Mouse (Mus musculus) adrenal gland, adult 18-20 months (tissue): ENCODE measurements around the gene Nktr. TPM values are rescaled to one million over a fixed set of nuclear protein-coding genes. Genes with fewer than 3 reads are reported as not detected.

Experiments
- DNase-seq, 2 experiments: peaks; one replicate each; pipeline ENCODE4 v3.0.0; 2021 to 2022; ENCODE audit warnings: low spot score in 2 of 2
- total RNA-seq, 2 experiments: library from RNA; stranded (reverse); gene quantifications; 1 replicate in 1 of 2; 2 replicates in 1 of 2; pipeline ENCODE4 v1.2.3; 2021

Gene Nktr
- total RNA-seq, 2 experiments from 2014 or later = 61.9 to 62.7 TPM

DNA sequence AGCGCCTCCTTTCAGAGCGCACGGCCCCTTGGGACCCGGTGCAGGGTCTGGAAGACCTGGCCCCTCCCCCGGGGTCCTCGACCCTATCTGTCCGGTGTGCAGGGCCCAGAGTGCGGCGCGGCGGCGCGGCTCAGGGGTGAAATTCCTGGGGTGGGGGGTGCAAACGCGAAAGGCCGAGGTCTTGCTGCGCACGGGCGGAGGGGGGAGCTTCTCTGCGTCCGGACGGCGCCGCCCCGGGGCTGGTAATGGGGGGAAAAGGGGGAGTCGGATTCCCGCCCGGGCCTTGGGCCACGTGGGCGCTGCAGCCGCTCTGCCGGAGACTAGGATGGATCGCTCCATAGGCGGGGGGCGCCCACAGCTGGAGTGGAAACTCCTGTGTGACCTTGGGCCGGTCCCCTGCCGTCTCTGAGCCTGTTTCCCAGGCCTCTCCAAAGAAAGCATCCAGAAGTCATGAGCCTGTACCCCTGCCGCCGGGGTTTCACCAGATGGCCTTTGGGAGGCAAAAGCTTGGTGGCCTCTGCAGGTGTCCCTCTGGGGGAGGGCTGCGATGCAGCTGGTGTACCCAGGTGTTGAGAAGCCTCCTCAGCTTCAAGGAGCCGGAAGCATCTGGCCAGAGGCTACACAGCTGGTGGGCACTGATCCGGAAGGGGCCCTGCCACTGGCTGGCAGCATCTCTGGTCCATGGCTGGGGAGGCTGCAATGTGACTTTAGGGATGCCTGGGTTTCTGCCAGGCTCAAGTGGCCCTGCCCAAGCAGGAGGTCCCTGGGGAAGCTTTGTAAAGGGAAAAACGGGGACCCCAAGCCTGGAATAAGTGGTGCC is 41.5 kb downstream of the Nktr start:
- DNase-seq = peak; percentile 60 to 64

DNA sequence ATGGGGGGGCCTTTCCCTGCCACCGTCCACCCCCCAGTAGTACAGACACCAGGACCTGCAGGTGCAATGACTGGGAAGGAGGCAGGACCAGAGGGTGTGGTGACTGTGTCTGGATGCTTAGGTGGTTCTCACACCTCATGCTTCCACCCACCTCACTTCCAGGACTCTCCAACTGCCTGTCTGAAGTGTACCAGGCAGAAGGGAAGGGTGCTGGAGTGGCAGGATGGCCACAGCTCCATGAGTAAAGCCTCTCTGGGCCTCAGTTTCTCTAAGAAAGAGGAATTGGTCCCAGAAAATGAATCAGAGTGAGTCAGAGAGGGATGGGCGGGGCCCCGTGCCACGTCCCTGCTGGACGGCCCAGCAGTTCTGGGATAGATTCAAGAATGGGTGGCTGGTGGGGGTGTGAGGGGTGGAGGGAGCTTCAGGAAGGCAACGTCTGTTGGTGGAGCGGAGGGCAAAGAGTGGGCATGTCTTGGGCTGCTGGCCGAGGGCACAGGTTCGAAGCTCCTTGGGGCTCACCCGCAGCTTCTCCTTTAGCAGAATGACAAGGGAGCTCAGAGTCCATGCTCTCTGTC is 42.2 kb downstream of the Nktr start:
- peak in 1 of 2 experiments; percentile 31 for DNase-seq

DNA sequence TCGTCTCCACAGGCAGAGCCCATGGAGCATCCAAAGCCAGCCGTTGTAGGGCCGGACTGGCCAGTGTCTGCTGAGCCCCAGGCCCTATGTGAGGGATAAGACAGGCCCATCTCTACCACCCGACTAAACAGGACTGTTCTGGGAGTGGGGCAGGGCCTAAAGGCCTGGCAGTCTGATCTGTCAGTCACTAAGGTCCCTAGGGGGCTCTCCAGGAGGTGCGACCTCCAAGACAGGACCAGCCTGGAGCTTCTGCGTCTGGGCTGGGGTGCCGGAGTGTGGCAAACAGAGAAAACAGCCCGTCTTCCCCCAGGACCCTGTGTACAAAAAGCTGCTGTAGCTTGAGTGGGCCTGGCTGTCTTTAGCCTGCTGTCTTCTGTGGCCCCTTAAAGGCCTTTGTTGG is 42.8 kb downstream of the Nktr start:
- DNase-seq = peak in 1 of 2 experiments; percentile 22

DNA sequence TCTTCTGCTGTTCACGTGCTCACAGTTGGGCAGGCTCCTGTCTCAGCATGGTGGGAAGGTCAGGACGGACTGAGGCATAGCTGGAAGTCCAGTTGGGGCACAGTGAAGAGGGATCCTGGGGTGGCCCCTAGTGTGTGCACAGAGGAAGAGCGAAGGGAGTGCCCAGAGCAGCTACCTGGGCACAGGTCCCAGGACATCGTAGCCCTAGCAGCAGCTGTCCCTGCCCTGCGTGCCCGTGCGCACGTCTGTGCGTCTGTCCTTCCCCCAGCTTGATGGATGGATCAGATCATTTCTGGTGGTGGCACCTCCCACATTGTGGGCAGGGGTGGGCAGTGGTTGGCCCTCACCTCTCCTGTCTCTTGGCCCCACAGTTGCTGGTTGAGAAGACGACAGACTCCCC is 43.3 kb downstream of the Nktr start:
- peak in 1 of 2 experiments; percentile 22 for DNase-seq

DNA sequence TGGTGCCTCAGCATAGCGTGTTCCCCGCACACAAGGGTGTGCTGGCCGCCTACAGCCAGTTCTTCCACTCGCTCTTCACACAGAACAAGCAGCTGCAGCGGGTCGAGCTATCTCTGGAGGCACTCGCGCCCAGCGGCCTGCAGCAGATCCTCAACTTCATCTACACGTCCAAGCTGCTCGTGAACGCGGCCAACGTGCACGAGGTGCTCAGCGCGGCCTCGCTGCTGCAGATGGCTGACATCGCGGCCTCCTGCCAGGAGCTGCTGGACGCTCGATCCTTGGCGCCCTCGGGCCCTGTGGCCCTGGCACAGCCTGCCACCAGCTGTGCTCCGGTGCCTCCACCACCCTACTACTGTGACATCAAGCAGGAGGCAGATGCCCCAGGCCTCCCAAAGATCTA is 43.8 kb downstream of the Nktr start:
- DNase-seq = peak in 1 of 2 experiments; percentile 20

DNA sequence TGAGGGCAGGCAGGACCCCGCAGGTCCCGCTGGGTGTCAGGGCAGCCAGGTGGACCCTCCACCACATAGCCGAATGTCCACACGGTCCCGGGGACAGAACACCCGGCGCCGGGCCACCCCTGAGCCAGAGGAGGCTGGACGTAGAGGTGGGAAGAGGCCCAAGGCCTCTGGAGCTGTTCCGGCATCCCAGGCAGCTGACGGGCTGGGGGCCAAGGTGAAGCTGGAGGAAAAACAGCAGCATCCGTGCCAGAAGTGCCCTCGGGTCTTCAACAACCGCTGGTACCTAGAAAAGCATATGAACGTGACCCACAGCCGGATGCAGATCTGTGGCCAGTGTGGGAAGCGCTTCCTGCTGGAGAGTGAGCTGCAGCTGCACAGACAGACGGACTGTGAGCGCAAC is 44.7 kb downstream of the Nktr start:
- no peak for DNase-seq

DNA sequence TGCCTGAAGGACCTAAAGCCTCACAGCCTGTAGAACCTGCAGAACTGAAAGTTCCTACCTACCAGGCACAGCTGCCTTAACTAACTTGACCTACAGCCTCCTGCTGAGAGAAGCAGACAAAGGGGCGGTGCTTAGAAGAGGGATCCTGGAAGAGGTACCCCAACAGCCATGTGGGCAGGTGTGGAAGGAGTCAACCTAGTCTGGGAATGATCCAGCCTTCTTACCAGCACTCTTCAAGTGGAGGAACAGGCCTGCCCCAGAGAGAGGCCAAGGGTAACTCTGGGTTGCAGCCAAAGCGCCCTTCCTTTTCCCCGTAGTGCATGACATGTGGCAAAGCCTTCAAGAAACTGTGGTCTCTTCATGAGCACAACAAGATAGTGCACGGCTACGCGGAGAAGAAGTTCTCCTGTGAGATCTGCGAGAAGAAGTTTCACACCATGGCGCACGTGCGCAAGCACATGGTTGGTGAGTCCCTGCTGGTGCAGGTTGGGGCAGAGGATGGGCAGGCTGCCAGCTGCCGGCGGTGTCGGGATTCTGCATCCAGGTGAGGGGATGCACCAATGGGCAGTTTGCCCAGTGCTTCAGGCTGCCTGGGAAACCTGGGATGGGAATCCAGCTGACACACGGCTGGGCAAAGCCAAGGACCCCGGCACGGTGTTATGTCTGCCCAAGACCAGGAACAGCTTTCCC is 46.3 kb downstream of the Nktr start:
- no peak for DNase-seq

DNA sequence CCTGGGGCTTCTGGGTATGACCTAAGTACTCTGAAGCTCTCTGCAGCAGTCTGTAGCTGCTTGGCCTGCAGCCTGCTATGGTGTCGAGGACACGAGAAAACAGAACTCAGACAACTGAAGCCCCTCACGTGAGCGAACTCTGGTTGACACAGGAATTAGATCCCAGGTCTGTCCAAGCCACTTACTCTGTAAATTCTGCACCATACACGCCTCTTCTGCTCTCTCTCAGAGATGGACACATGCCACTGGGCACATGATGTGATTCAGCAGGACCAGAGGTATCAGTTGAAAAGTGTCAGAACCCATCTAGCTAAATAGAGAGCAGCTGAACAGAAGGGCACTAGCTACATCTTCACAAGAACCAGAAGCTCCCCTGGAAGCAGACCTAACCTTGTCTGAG is 53.4 kb downstream of the Nktr start:
- no peak for DNase-seq

DNA sequence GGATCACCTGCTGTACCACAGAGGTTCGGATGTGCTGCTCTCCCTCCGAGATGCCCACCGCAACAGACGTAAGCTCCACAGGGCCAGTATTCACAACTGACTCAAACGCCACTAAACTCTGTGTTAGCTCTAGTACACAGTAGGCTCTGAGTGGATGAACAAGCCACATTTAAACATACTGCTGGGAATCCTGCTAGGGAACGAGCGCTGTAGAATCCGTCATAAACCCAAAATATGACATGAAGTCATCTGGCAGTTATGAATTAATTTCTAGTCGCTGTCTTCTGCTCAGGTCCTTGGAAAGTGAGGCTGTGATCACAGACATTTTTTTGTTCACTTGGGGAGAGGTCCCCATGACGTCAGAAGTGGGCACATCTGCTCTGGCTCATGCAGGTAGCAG is 57.0 kb downstream of the Nktr start:
- DNase-seq = no peak

DNA sequence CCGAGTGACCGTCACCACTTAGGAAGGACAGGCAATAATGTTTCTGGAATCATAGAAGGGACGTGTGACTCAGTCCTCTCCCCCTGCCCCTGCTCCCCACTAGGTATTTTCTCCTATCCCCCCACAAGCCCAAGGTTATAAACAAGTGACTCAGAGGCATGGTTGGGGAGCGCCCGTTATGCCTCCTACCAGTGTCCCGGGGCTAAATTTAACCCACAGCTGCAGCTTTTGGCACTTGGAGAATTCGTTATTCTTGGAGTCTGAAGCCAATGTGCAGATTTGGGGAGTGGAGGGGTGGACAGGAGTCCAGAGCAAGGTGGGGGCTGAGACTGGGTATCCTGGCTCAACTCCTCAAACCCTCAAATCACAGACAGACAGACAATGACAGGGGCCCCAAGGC is 57.5 kb downstream of the Nktr start:
- no peak for DNase-seq

DNA sequence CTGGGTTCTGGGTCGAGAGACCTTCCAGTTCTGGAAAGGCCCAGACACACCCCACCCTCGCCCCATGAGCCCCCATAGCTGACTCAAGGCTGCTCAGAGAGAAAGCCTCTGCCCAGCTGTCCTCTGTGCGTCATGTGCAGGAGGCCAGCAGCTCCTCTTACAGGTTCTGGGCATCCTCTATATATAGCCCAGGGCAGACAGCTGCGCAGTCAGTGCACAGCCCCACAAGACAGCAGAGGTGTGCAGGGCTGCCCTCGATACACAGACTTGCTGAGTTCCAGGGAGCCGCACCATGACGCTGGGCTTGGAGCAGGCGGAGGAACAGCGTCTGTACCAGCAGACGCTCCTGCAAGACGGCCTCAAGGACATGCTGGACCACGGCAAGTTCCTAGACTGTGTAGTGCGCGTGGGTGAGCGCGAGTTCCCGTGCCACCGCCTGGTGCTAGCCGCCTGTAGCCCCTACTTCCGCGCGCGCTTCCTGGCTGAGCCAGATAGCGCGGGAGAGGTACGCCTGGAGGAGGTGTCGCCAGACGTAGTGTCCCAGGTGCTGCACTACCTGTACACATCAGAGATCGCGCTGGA is 58.6 kb downstream of the Nktr start, which contains the start of gene Klhl40:
Klhl40 (plus strand) TSS at position 124 of the 582 bp plus-strand sequence.
- no peak for DNase-seq

DNA sequence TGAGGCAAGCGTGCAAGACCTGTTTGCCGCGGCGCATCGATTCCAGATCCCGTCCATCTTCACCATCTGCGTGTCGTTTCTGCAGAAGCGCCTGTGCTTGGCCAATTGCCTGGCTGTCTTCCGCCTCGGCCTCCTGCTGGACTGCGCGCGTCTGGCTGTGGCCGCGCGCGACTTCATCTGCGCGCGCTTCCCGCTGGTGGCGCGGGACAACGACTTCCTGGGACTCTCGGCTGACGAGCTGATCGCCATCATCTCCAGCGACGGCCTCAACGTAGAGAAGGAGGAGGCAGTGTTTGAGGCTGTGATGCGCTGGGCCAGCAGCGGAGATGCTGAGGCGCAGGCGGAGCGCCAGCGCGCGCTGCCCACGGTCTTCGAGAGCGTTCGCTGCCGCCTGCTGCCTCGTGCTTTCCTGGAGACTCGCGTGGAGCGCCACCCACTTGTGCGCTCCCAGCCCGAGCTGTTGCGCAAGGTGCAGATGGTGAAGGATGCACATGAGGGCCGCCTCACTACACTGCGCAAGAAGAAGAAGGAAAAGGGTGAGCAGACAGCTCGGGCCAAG is 59.2 kb downstream of the Nktr start:
- no peak for DNase-seq

DNA sequence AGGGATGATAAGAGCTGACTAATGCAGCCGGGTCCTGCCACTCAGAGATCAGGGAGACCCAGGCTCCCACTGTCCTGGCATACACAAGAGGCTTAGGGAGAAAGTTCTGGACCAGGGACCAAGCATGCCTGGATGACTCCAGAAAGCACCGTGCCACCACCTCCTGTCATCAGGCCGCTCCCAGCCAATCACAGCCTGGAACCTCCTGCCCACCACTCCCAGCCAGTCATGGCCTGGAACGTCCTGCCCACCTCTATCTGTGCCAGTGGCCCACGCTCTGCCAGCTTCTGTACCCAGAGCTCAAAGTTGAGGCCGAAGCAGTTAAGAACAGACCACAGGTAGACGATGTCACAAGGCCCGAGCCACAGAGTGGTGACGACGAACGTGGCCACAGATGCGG is 65.8 kb downstream of the Nktr start:
- DNase-seq = no peak

DNA sequence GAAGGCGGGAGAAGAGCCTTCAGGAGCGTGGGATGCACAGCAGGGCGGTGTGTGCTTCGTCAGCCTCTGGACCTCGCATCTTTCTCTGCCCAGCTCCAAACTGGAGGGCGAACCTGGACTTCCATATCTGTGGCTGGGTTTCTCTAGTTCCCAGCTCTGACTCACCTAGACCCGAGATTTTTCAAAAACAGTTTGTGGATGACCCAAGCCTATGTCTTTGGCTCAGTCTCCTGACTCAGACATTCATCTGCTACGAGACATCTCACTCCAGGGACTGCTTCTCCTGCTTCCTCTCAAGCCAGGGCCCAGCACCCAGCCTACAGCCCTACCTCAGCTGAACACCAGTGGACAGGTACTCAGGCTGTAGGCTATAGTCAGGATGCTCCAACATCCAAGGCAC is 66.3 kb downstream of the Nktr start:
- DNase-seq = no peak

DNA sequence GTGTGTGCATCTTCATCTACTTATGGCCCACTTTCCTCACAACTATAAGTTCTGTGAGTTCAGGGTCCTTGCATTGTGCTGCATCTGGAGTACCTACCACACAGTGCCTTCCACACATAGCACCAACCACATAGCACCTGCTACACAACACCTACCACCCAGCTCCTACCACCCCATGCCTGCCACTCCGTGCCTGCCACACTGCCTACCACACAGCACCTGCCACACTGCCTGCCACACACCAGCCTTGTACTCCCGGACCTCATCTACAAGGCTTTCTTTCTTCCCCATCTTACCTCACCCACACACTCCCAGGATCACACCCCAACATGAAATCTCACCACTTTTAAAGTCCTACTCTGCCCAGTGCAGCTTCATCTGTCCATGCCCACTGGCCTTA is 67.4 kb downstream of the Nktr start:
- no peak for DNase-seq

DNA sequence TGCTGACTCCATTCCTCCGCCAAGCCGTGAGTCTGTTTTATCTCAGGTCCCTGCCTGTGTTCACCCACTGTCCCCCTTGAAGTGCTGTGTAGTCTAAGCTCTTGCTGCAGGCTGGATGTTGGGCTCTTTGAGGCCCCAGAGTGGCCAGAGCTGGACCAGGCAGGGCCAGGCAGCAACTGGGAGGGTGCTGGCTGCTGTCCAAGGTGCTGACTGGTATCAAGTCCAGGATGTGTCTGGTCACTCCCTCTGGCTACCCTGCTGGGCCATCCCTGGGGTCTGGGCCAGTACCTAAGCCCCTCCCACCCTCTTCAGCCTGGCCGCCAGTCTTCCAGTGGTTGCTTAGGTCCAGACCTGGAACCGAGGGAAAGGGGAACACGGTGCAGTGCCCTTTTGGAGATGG is 72.2 kb downstream of the Nktr start:
- DNase-seq = peak; percentile 52 to 54

DNA sequence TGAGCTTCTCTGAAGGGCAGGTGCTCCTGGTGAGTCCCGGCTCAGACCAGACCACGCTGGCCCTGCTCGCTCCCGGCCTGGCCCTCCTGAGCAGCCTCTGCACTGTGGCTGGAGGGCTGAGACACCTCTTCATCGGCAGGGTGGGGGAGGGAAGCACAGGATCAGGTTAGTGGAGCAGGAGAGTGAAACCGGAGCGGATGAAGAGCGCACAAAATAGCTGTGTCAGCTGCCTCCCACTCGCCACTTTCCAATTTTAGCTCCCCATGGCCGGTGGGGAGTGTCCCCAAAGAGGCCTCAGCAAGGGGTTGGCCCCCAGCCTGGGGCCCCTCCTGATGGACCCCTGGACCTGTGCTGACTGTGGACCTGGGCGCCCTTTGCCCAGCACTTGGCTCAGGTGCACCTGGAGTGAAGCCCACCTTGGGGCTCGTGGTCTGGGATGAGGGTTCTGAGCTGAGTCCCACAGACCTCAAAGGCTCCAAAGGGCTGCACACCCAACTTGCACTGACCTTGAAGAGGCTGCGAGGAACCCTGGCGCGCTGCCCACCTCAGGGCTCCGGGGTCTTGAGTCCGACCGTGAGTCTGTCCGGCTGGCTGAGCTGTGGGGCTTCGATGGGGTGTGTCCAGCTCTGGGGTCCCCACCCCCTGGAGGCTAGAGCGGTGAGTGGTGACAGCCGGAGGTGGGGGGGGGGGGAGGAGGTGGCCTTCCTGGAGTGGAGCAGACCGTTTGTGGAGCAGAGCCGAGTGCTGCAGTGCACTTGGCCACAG is 73.0 kb downstream of the Nktr start, which contains the start of gene Hhatl:
Hhatl (minus strand) TSS at position 751 of the 765 bp plus-strand sequence.
- no peak for DNase-seq

DNA sequence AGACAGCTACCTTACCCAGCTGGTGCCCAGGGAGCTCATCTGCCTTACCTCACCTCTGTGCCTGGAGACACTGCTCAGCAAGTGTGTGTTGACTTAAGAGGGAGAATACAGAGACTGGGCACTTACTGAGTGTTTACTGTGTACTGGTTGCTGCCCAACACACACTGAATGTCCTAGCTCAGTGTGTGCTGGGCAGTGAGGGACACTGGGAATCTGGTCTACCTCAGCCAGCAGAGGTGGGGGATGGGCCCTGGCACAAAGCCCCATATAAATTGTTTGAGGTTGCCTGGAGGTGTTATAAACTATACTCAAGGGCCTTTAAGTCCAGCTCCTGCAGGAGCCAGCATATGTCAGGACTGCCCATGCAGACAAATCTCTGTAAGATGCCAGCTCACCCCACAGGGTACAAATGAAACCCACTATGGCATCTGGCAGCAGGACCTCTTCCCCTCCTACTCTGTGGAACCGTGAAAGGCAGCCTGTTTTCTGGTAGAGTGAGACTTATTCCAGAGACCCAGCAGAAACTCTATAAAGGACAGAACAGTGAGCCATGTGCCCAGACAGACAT is 76.1 kb downstream of the Nktr start:
- no peak for DNase-seq

DNA sequence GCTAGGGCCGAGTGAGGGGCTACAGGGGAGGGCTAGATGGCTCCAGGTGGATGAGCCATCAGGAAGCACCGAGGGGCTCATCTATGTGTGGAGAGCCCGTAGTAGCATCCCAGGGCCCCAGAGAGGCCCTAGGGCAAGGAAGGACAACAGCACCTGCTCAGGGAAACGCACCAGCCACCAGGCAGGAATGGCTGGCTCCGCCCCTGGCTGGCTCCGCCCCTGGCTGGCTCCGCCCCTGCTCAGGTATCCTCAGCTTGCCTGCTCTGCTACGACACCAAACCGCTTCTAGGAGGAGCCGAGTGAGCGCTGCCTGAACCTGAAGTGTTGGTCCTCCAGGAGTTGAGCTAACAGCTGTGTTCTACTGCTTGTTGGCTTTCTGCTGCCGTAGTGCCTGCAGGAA is 78.8 kb downstream of the Nktr start:
- no peak for DNase-seq

DNA sequence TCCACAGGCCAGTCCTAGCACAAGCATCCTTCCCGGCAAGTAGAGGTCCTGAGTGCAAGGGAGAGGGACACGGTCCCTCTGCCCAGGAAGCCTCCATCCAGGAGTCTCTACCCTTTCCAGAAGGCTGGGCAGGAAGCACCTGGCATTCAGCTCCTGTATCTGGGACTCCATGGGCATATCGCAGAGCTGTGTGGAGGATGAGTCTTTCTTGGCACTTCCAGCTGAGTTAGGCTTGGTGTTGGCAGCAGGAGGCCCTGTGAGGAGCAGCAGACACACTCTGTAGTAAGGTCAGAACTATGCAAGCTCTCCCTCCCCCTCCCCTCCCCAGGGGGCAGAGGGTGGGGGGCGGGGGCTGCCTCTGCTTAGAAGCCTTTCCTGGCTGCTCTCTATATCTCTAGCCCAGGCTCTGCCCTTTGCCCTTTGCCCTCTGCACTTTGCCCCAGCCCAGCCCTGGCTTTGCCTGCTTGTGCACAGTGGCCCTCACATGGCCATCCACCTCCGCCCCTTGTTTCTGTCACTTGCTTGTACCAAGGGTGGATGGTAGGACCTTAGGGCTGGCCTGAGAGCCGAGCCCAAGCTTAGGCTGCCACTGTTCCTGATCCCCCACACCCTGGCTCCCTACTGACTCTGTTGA is 80.0 kb downstream of the Nktr start:
- DNase-seq = no peak
